Mouse (Mus musculus) megakaryocyte, embryonic 14.5 days (primary cell): Measurements from ENCODE around the gene Tmem220.

ENCODE experiments used
- FLI1 ChIP-seq: IDR thresholded peaks from 2 replicates; pipeline ENCODE4 v1.6.1; 2012; ENCODE audit warnings: low read length, inconsistent platforms, mixed read lengths
- GATA1 ChIP-seq: IDR thresholded peaks from 3 replicates; pipeline ENCODE4 v1.6.1; 2012; ENCODE audit warnings: mixed read lengths, low read length, inconsistent platforms, borderline replicate concordance

- TF ChIP-seq GATA1 (no peak), FLI1 (no peak)
Observed at GRCm38 (mm10) chr11:67079740-67080139, 54.8 kb downstream of the Tmem220 start.
